Mouse (Mus musculus) effector memory CD4-positive, alpha-beta T cell, adult 5 months (primary cell): ENCODE measurements around the gene Gm21900. TPM values are rescaled to one million over a fixed set of nuclear protein-coding genes. Genes with fewer than 3 reads are reported as not detected.

Experiments used
- polyA plus RNA-seq: library from polyadenylated mRNA; unstranded; fragments of 100-300 nt; shearing (Covaris generic); gene quantifications from one replicate; pipeline ENCODE4 v1.2.1, GENCODE M21; 2017

The Gm21900 gene
- not detected for polyA plus RNA-seq

GRCm38 (mm10) chrY:10616061-10616460 is at the start of gene Gm21900:
TSS of gene Gm21900 (plus strand) at chrY:10616361.

Other genes starting within 250 kb of the Gm21900 start
- gene Gm28510, start 203.6 kb upstream of the Gm21900 start, polyA plus RNA-seq = not detected
- gene Gm20737, start 80.3 kb upstream of the Gm21900 start, polyA plus RNA-seq = not detected
- not detected for gene Gm21775, start 62.9 kb upstream of the Gm21900 start, polyA plus RNA-seq
- not detected for gene Gm20777, start 136.1 kb downstream of the Gm21900 start, polyA plus RNA-seq